Mouse (Mus musculus): Measurements from ENCODE around the gene Pde5a. TPM values are rescaled to one million over a fixed set of nuclear protein-coding genes. Genes with fewer than 3 reads are reported as not detected.

Pde5a gene
- total and polyA plus RNA-seq, 3 experiments, result not detected

Other genes starting within 250 kb of the Pde5a start
- gene Fnbp1l, start 109.2 kb upstream of the Pde5a start, total RNA-seq (2012; rRNA removed), result not detected in 2 replicates
- gene Fnbp1l, start 109.2 kb upstream of the Pde5a start, polyA plus RNA-seq (2012; ENCODE audit: insufficient read depth in 1 of 2, insufficient read length in 2 of 2, low read depth in 1 of 2, low replicate concordance in 2 of 2, missing spikeins in 1 of 2), result not detected
- gene Fabp2, start 166.1 kb downstream of the Pde5a start, total RNA-seq (2012; rRNA removed), result not detected in 2 replicates
- gene Fabp2, start 166.1 kb downstream of the Pde5a start, polyA plus RNA-seq (2012; ENCODE audit: insufficient read depth in 1 of 2, insufficient read length in 2 of 2, low read depth in 1 of 2, low replicate concordance in 2 of 2, missing spikeins in 1 of 2), result not detected
- gene Gm10959, start 190.4 kb downstream of the Pde5a start, total RNA-seq (2012; rRNA removed), result not detected in 2 replicates
- gene Gm10959, start 190.4 kb downstream of the Pde5a start, polyA plus RNA-seq (2012; ENCODE audit: insufficient read depth in 1 of 2, insufficient read length in 2 of 2, low read depth in 1 of 2, low replicate concordance in 2 of 2, missing spikeins in 1 of 2), result not detected
- gene 1810037I17Rik, start 195.3 kb downstream of the Pde5a start, total RNA-seq (2012; rRNA removed), result 43.2 and 47.3 TPM in 2 replicates
- 10 to 100 TPM in 1 of 2 experiments, not detected in 1; 64.9 TPM for gene 1810037I17Rik, start 195.3 kb downstream of the Pde5a start, polyA plus RNA-seq (2012; ENCODE audit: insufficient read depth in 1 of 2, insufficient read length in 2 of 2, low read depth in 1 of 2, low replicate concordance in 2 of 2, missing spikeins in 1 of 2)